Mouse (Mus musculus) midbrain, embryonic 12.5 days (tissue): ENCODE measurements around the gene Plk3. TPM values are rescaled to one million over a fixed set of nuclear protein-coding genes. Genes with fewer than 3 reads are reported as not detected.

Experiments used
- ATAC-seq: fragments of 200-750 bp; cut with Nextera tagmentation; 2 replicates; pipeline ENCODE4 v1.8.0; 2017; ENCODE audit warnings: low read depth, moderate TSS enrichment, moderate library complexity; ENCODE audit not compliant: low FRiP score
- H3K27ac ChIP-seq: fragments of 300-500 bp; sonication (generic); replicated peaks from 2 replicates; pipeline ENCODE4 v1.5.1; 2016; ENCODE audit warnings: mild to moderate bottlenecking
- H3K27me3 ChIP-seq: fragments of 300-500 bp; sonication (generic); 2 replicates; pipeline ENCODE4 v1.6.1; 2016; ENCODE audit warnings: mild to moderate bottlenecking
- H3K36me3 ChIP-seq: fragments of 300-500 bp; sonication (generic); 2 replicates; pipeline ENCODE4 v1.6.1; 2016
- H3K4me1 ChIP-seq: fragments of 300-500 bp; sonication (generic); 2 replicates; pipeline ENCODE4 v1.6.1; 2016
- H3K4me2 ChIP-seq: fragments of 300-500 bp; sonication (generic); replicated peaks from 2 replicates; pipeline ENCODE4 v1.6.1; 2016; ENCODE audit warnings: mild to moderate bottlenecking, moderate library complexity
- H3K4me3 ChIP-seq: fragments of 300-500 bp; sonication (generic); 2 replicates; pipeline ENCODE4 v1.5.1; 2016; ENCODE audit warnings: mild to moderate bottlenecking
- H3K9ac ChIP-seq: fragments of 300-500 bp; sonication (generic); replicated peaks from 2 replicates; pipeline ENCODE4 v1.6.1; 2016; ENCODE audit warnings: mild to moderate bottlenecking, moderate library complexity
- H3K9me3 ChIP-seq: fragments of 300-500 bp; sonication (generic); 2 replicates; pipeline ENCODE4 v1.6.1; 2016; ENCODE audit warnings: mild to moderate bottlenecking
- WGBS: fragments of 180-500 bp; shearing (Covaris S2); methylation state at CpG from one replicate; pipeline ENCODE4 v1.1.7; 2016; 5-methylcytosine and 5-hydroxymethylcytosine counted together
- polyA plus RNA-seq: library from polyadenylated mRNA; unstranded; fragments of >200 nt; fragmentation: Nextera tagmentation; extraction: Ambion mirVana; gene quantifications from 2 replicates; pipeline ENCODE4 v1.2.1, GENCODE M21; 2016

Gene Plk3
- polyA plus RNA-seq, 1 experiment from 2014 or later = 33.1 TPM

DNA sequence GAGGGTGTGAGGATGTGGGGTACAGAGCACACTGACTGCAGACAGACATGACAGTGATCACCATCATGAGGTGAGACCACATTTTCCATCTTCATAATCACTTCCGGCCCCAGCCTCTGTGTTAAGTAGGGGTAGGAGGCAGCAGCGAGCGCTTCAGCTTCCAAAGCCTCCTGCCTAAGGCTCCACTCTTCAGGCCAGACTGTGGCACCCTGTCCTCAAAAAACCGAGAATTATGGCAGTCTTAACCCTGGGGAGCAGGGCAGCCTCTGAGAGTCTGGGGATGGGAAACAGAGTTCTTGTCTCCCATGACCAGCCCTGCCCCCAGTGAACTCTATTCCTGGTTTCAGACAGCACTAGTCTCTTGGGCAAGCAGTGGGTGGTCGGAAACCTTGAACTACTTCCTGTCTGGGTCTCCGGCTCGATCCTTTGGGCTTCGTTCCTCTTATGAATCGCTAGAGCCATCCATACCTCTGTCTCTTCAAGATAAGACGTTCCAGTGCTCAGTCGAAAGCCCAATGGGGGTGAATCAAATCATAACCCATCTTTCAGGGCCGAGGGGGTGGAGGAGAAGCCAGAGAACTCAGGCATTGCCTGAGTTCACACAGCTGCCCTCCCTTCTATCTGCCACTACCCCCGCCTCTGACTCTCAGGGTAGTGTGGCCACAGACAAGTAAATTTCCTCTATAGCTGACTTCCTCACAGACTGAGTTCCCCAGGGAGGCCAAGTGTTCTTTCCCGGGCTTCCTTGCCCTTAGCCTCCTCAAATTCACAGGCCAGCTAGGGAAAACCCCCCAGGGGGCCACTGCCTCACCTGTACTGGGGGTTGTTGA is 9.0 kb downstream of the Plk3 start:
- Histone ChIP-seq H3K9me3 (no peaks in the 10 kb centered on the region), H3K4me2 (peak overlapping the region; percentile 30; the same call in 1 of the 2 replicates), H3K4me3 (no peak overlapping the region), H3K27ac (peak overlapping the region; percentile 78), H3K4me1 (peaks cover 34% of the 10 kb centered on the region), H3K36me3 (peaks cover 19% of the 10 kb centered on the region), H3K9ac (peak overlapping the region; percentile 55), H3K27me3 (0 out of 2 replicates have a peak, but pooled peaks cover 6% of the 10 kb centered on the region)
- ATAC-seq = no peak
- WGBS = 67% methylated on average over 14 of the region's 14 CpGs

DNA sequence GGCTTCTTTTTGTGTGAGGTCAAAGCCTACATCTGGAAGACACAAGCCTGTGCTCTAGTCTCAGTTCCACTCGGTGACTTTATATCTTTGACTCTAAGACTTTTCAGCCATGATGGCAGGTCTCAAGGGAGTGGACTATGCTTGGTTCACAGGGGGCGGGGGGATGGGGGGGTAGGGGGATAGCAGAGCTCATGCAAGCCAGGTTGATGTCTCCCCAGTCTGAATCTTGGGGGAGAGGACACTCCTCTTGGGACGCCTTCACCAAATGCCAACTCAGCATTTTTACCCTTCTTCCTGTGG is 9.6 kb downstream of the Plk3 start:
- Histone ChIP-seq H3K27ac (no peak overlapping the region), H3K36me3 (peaks cover 17% of the 10 kb centered on the region), H3K9me3 (no peaks in the 10 kb centered on the region), H3K9ac (no peak overlapping the region), H3K4me1 (peaks cover 36% of the 10 kb centered on the region), H3K27me3 (0 out of 2 replicates have a peak, but pooled peaks cover 6% of the 10 kb centered on the region), H3K4me3 (no peak overlapping the region), H3K4me2 (no peak overlapping the region)
- WGBS = 98% methylated on average over 3 of the region's 3 CpGs
- no peak for ATAC-seq

GRCm38 (mm10) chr4:117123546-117124217 is 10.1 kb downstream of the Plk3 start:
- no peak for ATAC-seq
- Histone ChIP-seq H3K4me1 (peaks cover 36% of the 10 kb centered on the region), H3K27ac (no peak overlapping the region), H3K4me2 (no peak overlapping the region), H3K27me3 (0 out of 2 replicates have a peak, but pooled peaks cover 6% of the 10 kb centered on the region), H3K9me3 (no peaks in the 10 kb centered on the region), H3K4me3 (no peak overlapping the region), H3K36me3 (peaks cover 12% of the 10 kb centered on the region), H3K9ac (no peak overlapping the region)
- WGBS = 91% methylated on average over 7 of the region's 9 CpGs

- no peaks in the 10 kb centered on the region for H3K27me3 ChIP-seq
- 82% methylated on average over 4 of the region's 4 CpGs for WGBS
- H3K4me2 ChIP-seq = no peak overlapping the region
- H3K9ac ChIP-seq = no peak overlapping the region
- no peaks in the 10 kb centered on the region for H3K9me3 ChIP-seq
- H3K4me3 ChIP-seq = no peak overlapping the region
- no peak for ATAC-seq
- H3K4me1 ChIP-seq = peaks cover 36% of the 10 kb centered on the region
- 0 out of 2 replicates have a peak, but pooled peaks cover 2% of the 10 kb centered on the region for H3K36me3 ChIP-seq
- no peak overlapping the region for H3K27ac ChIP-seq
Observed at GRCm38 (mm10) chr4:117122209-117122608, 11.6 kb downstream of the Plk3 start.

- Histone ChIP-seq H3K4me1 (peaks cover 26% of the 10 kb centered on the region), H3K36me3 (no peaks in the 10 kb centered on the region), H3K4me3 (peak overlapping the region; percentile 62), H3K4me2 (peak overlapping the region; percentile 99), H3K9ac (peak overlapping the region; percentile 72), H3K27me3 (no peaks in the 10 kb centered on the region), H3K9me3 (no peaks in the 10 kb centered on the region), H3K27ac (peak overlapping the region; percentile 87)
- under 1% methylated on average over 69 of the region's 69 CpGs for whole genome bisulfite sequencing
- ATAC-seq = peak; percentile 93
Observed at GRCm38 (mm10) chr4:117120445-117121414, 13.0 kb downstream of the Plk3 start.

DNA sequence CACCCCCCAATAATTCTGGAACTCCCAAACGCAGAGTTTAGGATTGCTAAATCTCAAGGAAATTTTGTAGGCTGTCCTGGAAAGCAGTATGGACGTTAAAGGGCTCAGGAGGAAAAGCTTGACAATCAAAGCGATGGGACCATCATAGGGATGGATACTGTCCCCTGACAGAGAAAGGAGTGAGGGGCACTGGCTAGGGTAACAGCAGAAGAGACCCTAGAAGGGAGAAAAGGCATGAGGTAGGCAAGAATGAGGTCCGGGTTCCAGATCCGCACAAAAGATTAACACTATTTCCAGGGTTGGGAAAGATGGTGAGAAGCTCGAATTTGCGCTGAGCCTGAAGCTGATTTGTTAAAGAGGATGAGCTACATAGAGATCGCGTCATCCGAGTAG is 13.7 kb downstream of the Plk3 start:
- Histone ChIP-seq H3K4me3 (peak overlapping the region; percentile 62), H3K4me1 (peaks cover 19% of the 10 kb centered on the region), H3K9me3 (no peaks in the 10 kb centered on the region), H3K27me3 (no peaks in the 10 kb centered on the region), H3K4me2 (peak overlapping the region; percentile 99), H3K27ac (peak overlapping the region; percentile 87), H3K36me3 (no peaks in the 10 kb centered on the region), H3K9ac (peak overlapping the region; percentile 72)
- 6% methylated on average over 10 of the region's 10 CpGs for WGBS
- peak; percentile 20 for ATAC-seq

DNA sequence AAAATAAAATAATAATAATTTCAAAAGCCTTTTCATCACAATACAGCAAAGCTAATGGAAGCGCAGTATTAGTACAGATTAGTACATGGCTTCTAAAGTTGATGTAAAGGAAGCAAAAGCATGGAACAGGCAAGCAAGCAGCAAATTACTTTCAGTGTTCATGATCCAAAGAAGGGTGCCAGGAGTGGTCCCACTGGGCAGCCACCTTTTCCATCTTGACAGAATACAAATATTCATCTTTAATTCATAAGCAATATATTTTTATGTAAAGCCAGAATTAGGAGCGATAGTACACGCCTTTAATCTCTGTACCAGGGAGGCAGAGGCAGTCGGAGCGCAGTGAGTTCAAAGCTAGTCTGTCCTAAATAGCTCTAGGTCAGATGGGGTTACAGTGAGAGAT is 14.1 kb downstream of the Plk3 start:
- peaks cover 15% of the 10 kb centered on the region for H3K4me1 ChIP-seq
- peak overlapping the region; percentile 87 for H3K27ac ChIP-seq
- ATAC-seq = no peak
- WGBS = 68% methylated on average over 5 of the region's 5 CpGs
- no peaks in the 10 kb centered on the region for H3K27me3 ChIP-seq
- H3K36me3 ChIP-seq = peaks cover 2% of the 10 kb centered on the region; the same call in 1 of the 2 replicates
- peak overlapping the region; percentile 72 for H3K9ac ChIP-seq
- H3K4me3 ChIP-seq = peak overlapping the region; percentile 62
- peak overlapping the region; percentile 99 for H3K4me2 ChIP-seq
- H3K9me3 ChIP-seq = no peaks in the 10 kb centered on the region

- ATAC-seq = no peak
- Histone ChIP-seq H3K27ac (no peak overlapping the region), H3K9me3 (no peaks in the 10 kb centered on the region), H3K9ac (no peak overlapping the region), H3K27me3 (no peaks in the 10 kb centered on the region), H3K4me3 (no peak overlapping the region), H3K36me3 (peaks cover 4% of the 10 kb centered on the region), H3K4me2 (no peak overlapping the region), H3K4me1 (peaks cover 12% of the 10 kb centered on the region)
- WGBS = 93% methylated on average over 7 of the region's 7 CpGs
Observed at GRCm38 (mm10) chr4:117117931-117118330, 15.8 kb downstream of the Plk3 start.

DNA sequence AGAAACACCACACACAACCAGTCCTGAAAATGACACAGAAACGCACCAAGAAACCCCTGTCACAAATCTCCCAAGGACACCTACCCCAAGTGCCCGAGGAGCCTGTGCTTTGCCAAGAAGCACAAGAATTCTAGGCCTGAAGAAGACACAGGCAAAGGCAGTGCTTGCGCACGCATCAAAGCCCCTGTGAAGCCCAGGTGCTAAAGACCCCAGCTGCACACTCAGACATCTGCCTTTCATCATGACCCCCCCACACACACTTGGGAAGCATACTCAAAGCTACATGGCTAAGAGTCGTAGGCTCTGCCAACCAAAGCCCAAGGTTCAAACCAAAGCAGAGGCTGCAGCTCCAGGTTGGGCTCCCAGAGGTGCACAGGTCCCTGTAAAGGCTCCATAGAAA is 18.2 kb downstream of the Plk3 start:
- H3K27me3 ChIP-seq = no peaks in the 10 kb centered on the region
- H3K4me3 ChIP-seq = no peak overlapping the region
- H3K4me2 ChIP-seq = no peak overlapping the region
- H3K36me3 ChIP-seq = peaks cover 15% of the 10 kb centered on the region
- no peak overlapping the region for H3K9ac ChIP-seq
- H3K4me1 ChIP-seq = peaks cover 6% of the 10 kb centered on the region; the same call in 1 of the 2 replicates
- H3K27ac ChIP-seq = no peak overlapping the region
- H3K9me3 ChIP-seq = no peaks in the 10 kb centered on the region
- ATAC-seq = no peak
- WGBS = 85% methylated on average over 5 of the region's 5 CpGs

DNA sequence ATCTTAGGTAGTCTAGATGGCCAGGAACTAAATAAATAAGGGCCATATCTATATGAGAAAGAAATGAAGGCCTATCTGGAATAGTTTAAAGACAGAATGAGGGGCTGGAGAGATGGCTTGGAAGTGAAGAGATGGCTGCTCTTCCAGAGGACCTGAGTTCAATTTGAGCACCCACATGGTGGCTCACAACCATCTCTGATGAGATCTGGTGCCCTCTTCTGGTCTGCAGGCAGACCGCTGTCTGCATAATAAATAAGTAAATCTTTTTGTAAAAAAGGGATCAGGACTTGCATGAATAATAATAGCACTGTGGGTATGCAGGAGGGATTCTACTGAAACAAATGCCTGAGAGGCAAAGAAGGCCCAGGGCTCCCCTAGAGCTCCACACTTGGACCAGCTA is 20.5 kb downstream of the Plk3 start:
- no peak overlapping the region for H3K27ac ChIP-seq
- H3K36me3 ChIP-seq = peaks cover 31% of the 10 kb centered on the region
- no peak overlapping the region for H3K9ac ChIP-seq
- no peak for ATAC-seq
- no peaks in the 10 kb centered on the region for H3K9me3 ChIP-seq
- H3K4me2 ChIP-seq = no peak overlapping the region
- WGBS = 68% methylated on average over 1 of the region's 1 CpGs
- H3K4me1 ChIP-seq = no peaks in the 10 kb centered on the region
- no peak overlapping the region for H3K4me3 ChIP-seq
- no peaks in the 10 kb centered on the region; the same call in 1 of the 2 replicates for H3K27me3 ChIP-seq

- H3K9ac ChIP-seq = no peak overlapping the region
- WGBS = 94% methylated on average over 11 of the region's 11 CpGs
- H3K4me1 ChIP-seq = no peaks in the 10 kb centered on the region
- H3K9me3 ChIP-seq = no peaks in the 10 kb centered on the region
- H3K27ac ChIP-seq = no peak overlapping the region
- peaks cover 36% of the 10 kb centered on the region for H3K36me3 ChIP-seq
- no peak for ATAC-seq
- no peak overlapping the region for H3K4me2 ChIP-seq
- H3K4me3 ChIP-seq = no peak overlapping the region
- H3K27me3 ChIP-seq = no peaks in the 10 kb centered on the region; the same call in 1 of the 2 replicates
Observed at GRCm38 (mm10) chr4:117110985-117111384, 22.8 kb downstream of the Plk3 start.
